Mouse (Mus musculus) cortical plate, adult 2 months (tissue): Measurements from ENCODE around the gene Spata17.

ENCODE experiments used
- CTCF ChIP-seq: fragments of 200-500 bp; IDR thresholded peaks from 2 replicates; pipeline ENCODE4 v1.5.1; 2011; ENCODE audit warnings: mild to moderate bottlenecking, control low read depth, low read length; ENCODE audit not compliant: insufficient read depth; ENCODE audit errors: extremely low read depth
- POLR2A ChIP-seq: fragments of 200-500 bp; IDR thresholded peaks from 2 replicates; pipeline ENCODE4 v1.6.1; 2011; ENCODE audit warnings: mild to moderate bottlenecking, low read length, control low read depth; ENCODE audit not compliant: insufficient read depth; ENCODE audit errors: extremely low read depth

DNA sequence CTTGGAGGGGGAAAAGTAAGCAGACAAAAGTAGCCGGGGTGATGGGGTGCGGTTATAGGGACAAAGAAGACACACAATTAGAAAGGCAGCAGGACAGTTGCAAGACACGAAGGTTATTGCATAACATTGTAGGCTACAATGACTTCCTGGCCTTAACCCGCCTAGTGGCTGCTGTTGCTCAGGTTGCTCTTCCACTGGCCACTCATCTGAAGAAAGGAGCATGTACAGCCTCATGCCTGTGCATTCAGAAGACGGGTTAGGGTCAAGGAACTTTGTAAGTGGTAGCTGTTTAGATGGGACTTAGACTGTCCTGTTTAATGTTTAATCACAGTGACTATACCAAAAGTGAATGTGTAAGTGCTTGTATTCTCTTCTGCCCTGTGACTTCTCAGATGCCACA lies 26.1 kb upstream of the Spata17 start:
- TF ChIP-seq CTCF (no peak), POLR2A (no peak)
